Mouse (Mus musculus): ENCODE results near the gene Selenom. TPM values are rescaled to one million over a fixed set of nuclear protein-coding genes. Genes with fewer than 3 reads are reported as not detected.

The Selenom gene
- polyA plus RNA-seq, 1 experiment from 2014 or later: 50.2 TPM

GRCm38 (mm10) chr11:3526979-3527738 is 12.7 kb downstream of the Selenom start:
- no peak for DNase-seq (ENCODE audit: low spot score)
- H3K9me3 ChIP-seq: no peaks in the 10 kb centered on the region
- H3K27ac ChIP-seq (replicated peaks): no peak overlapping the region
- H3K4me1 ChIP-seq: 0 out of 2 replicates have a peak, but pooled peaks cover 3% of the 10 kb centered on the region
- H3K36me3 ChIP-seq (replicated peaks): peaks cover 100% of the 10 kb centered on the region
- 93% methylated on average over 24 of the region's 24 CpGs for WGBS
- H3K4me3 ChIP-seq: no peak overlapping the region
- H3K27me3 ChIP-seq (replicated peaks; ENCODE audit: low read depth, poor library complexity, severe bottlenecking): no peaks in the 10 kb centered on the region

- Histone ChIP-seq H3K9me3 (no peaks in the 10 kb centered on the region), H3K36me3 (replicated peaks) (peaks cover 100% of the 10 kb centered on the region), H3K4me3 (no peak overlapping the region), H3K27ac (replicated peaks) (no peak overlapping the region), H3K27me3 (replicated peaks; ENCODE audit: low read depth, poor library complexity, severe bottlenecking) (no peaks in the 10 kb centered on the region), H3K4me1 (0 out of 2 replicates have a peak, but pooled peaks cover 3% of the 10 kb centered on the region)
- WGBS: 85% methylated on average over 8 of the region's 8 CpGs
- no peak for DNase-seq (ENCODE audit: low spot score)
Observed at GRCm38 (mm10) chr11:3527766-3528165, 13.3 kb downstream of the Selenom start.

GRCm38 (mm10) chr11:3528208-3528607 is 13.7 kb downstream of the Selenom start:
- Histone ChIP-seq H3K4me3 (no peak overlapping the region), H3K27ac (replicated peaks) (no peak overlapping the region), H3K36me3 (replicated peaks) (peaks cover 100% of the 10 kb centered on the region), H3K9me3 (no peaks in the 10 kb centered on the region), H3K27me3 (replicated peaks; ENCODE audit: low read depth, poor library complexity, severe bottlenecking) (no peaks in the 10 kb centered on the region), H3K4me1 (0 out of 2 replicates have a peak, but pooled peaks cover 3% of the 10 kb centered on the region)
- DNase-seq (ENCODE audit: low spot score): no peak
- WGBS: 91% methylated on average over 6 of the region's 6 CpGs

GRCm38 (mm10) chr11:3529476-3530252 is 15.2 kb downstream of the Selenom start:
- 83% methylated on average over 20 of the region's 20 CpGs for WGBS
- Histone ChIP-seq H3K27me3 (replicated peaks; ENCODE audit: low read depth, poor library complexity, severe bottlenecking) (no peaks in the 10 kb centered on the region), H3K4me3 (no peak overlapping the region), H3K27ac (replicated peaks) (no peak overlapping the region), H3K9me3 (no peaks in the 10 kb centered on the region), H3K4me1 (peaks cover 4% of the 10 kb centered on the region), H3K36me3 (replicated peaks) (peaks cover 97% of the 10 kb centered on the region)
- no peak for DNase-seq (ENCODE audit: low spot score)

- WGBS: 96% methylated on average over 3 of the region's 3 CpGs
- Histone ChIP-seq H3K27me3 (replicated peaks; ENCODE audit: low read depth, poor library complexity, severe bottlenecking) (no peaks in the 10 kb centered on the region), H3K4me3 (no peak overlapping the region), H3K9me3 (no peaks in the 10 kb centered on the region), H3K27ac (replicated peaks) (no peak overlapping the region), H3K4me1 (peaks cover 12% of the 10 kb centered on the region), H3K36me3 (replicated peaks) (peaks cover 86% of the 10 kb centered on the region)
- DNase-seq (ENCODE audit: low spot score): no peak
Observed at GRCm38 (mm10) chr11:3530731-3531130, 16.2 kb downstream of the Selenom start.

- H3K4me3 ChIP-seq: no peak overlapping the region
- no peaks in the 10 kb centered on the region for H3K9me3 ChIP-seq
- DNase-seq (ENCODE audit: low spot score): no peak
- H3K27ac ChIP-seq (replicated peaks): no peak overlapping the region
- WGBS: 80% methylated on average over 6 of the region's 6 CpGs
- peaks cover 77% of the 10 kb centered on the region for H3K36me3 ChIP-seq (replicated peaks)
- H3K4me1 ChIP-seq: peaks cover 21% of the 10 kb centered on the region
- no peaks in the 10 kb centered on the region for H3K27me3 ChIP-seq (replicated peaks; ENCODE audit: low read depth, poor library complexity, severe bottlenecking)
Observed at GRCm38 (mm10) chr11:3531634-3532033, 17.1 kb downstream of the Selenom start.

- Histone ChIP-seq H3K4me1 (peaks cover 28% of the 10 kb centered on the region), H3K27me3 (replicated peaks; ENCODE audit: low read depth, poor library complexity, severe bottlenecking) (no peaks in the 10 kb centered on the region), H3K36me3 (replicated peaks) (peaks cover 76% of the 10 kb centered on the region), H3K27ac (replicated peaks) (no peak overlapping the region), H3K9me3 (no peaks in the 10 kb centered on the region), H3K4me3 (no peak overlapping the region)
- no peak for DNase-seq (ENCODE audit: low spot score)
- WGBS: 90% methylated on average over 16 of the region's 16 CpGs
Observed at GRCm38 (mm10) chr11:3532101-3532931, 17.8 kb downstream of the Selenom start.

- Histone ChIP-seq H3K27ac (replicated peaks) (no peak overlapping the region), H3K4me1 (peaks cover 34% of the 10 kb centered on the region), H3K36me3 (replicated peaks) (peaks cover 65% of the 10 kb centered on the region), H3K27me3 (replicated peaks; ENCODE audit: low read depth, poor library complexity, severe bottlenecking) (no peaks in the 10 kb centered on the region), H3K4me3 (no peak overlapping the region), H3K9me3 (no peaks in the 10 kb centered on the region)
- no peak for DNase-seq (ENCODE audit: low spot score)
- WGBS: 91% methylated on average over 17 of the region's 17 CpGs
Observed at GRCm38 (mm10) chr11:3533406-3533932, 19.0 kb downstream of the Selenom start.

GRCm38 (mm10) chr11:3534956-3535355 is 20.5 kb downstream of the Selenom start:
- peak overlapping the region; percentile 91 for H3K27ac ChIP-seq (replicated peaks)
- peak overlapping the region; percentile 69 for H3K4me3 ChIP-seq
- WGBS: 8% methylated on average over 8 of the region's 8 CpGs

GRCm38 (mm10) chr11:3535406-3535986 is 21.0 kb downstream of the Selenom start:
- peak overlapping the region; percentile 69 for H3K4me3 ChIP-seq
- H3K4me1 ChIP-seq: peaks cover 41% of the 10 kb centered on the region
- no peaks in the 10 kb centered on the region for H3K9me3 ChIP-seq
- WGBS: under 1% methylated on average over 36 of the region's 36 CpGs
- no peaks in the 10 kb centered on the region for H3K27me3 ChIP-seq (replicated peaks; ENCODE audit: low read depth, poor library complexity, severe bottlenecking)
- peak; percentile 97 for DNase-seq (ENCODE audit: low spot score)
- H3K36me3 ChIP-seq (replicated peaks): peaks cover 44% of the 10 kb centered on the region
- H3K27ac ChIP-seq (replicated peaks): peak overlapping the region; percentile 91

More at GRCm38 (mm10) chr11:3534956-3535355, 20.5 kb downstream of the Selenom start:
- peaks cover 50% of the 10 kb centered on the region for H3K36me3 ChIP-seq (replicated peaks)
- no peak for DNase-seq (ENCODE audit: low spot score)
- no peaks in the 10 kb centered on the region for H3K9me3 ChIP-seq
- H3K4me1 ChIP-seq: peaks cover 41% of the 10 kb centered on the region
- H3K27me3 ChIP-seq (replicated peaks; ENCODE audit: low read depth, poor library complexity, severe bottlenecking): no peaks in the 10 kb centered on the region

- no peaks in the 10 kb centered on the region for H3K27me3 ChIP-seq (replicated peaks; ENCODE audit: low read depth, poor library complexity, severe bottlenecking)
- H3K27ac ChIP-seq (replicated peaks): peak overlapping the region; percentile 91
- DNase-seq (ENCODE audit: low spot score): no peak
- peak overlapping the region; percentile 69 for H3K4me3 ChIP-seq
- no peaks in the 10 kb centered on the region for H3K9me3 ChIP-seq
- H3K36me3 ChIP-seq (replicated peaks): peaks cover 38% of the 10 kb centered on the region
- H3K4me1 ChIP-seq: peaks cover 41% of the 10 kb centered on the region
- 48% methylated on average over 5 of the region's 5 CpGs for WGBS
Observed at GRCm38 (mm10) chr11:3536082-3536481, 21.6 kb downstream of the Selenom start.

Measured in embryonic facial prominence, embryonic 10.5 days (tissue).